9 mouse cellular contexts compared by ENCODE assay signal in the genomic region with DNA sequence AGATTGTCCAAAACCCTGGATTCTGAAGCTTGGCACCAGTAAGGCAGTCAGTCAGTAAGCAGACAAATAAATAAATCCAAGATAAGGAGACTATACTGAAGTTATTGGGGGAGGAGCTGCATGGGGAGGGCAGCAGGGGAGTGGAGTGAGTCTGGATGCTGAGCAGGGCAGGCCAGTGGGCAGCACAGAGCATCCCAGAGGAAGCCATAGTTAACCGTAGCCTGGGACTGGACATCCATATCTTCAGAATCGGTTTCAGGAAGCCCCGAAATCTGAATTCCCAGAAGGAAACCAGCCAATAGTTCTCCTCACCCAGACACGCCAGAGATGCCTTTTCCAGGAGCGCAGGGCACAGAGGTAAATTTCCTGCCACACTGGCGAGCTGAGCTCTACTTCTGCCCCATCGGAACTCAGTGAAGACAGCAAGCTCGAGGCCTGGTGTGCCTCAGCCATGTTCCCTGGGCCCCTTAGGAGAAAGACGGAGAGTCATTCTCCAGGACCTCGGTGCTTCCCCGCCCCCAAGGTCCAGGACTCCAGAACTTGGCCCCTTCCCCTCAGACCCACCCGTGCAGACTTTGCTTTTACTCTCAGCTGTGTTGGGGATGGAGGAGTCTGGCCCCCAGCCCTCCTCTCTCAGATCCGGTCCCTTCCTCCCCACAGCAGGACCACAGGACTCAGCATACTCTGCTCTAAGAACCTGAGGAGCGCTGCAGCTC. TPM values are rescaled to one million over a fixed set of nuclear protein-coding genes. Genes with fewer than 3 reads are reported as not detected.
DNase-seq lines count a peak whose midpoint lies in the region; ATAC-seq and TF ChIP-seq lines count a peak whose summit lies in the region.
"Had no signal": no experiment of that assay in that cellular context is flagged by ENCODE, and none has a peak within 500 bp of the region (broad histone marks: within the 10 kb centered on the region; RNA-seq: fewer than 3 reads in every experiment).

No protein-coding gene starts in this region.

- no peak for DNase-seq in heart, adult 9 months (ENCODE audit: low spot score in 2 of 2)
- no peak for DNase-seq in midbrain, postnatal 0 days (ENCODE audit: low spot score)
- DNase-seq in urinary bladder, adult 2 months (ENCODE audit: low spot score) = no peak
- DNase-seq in right cerebral cortex, postnatal 25 days = no peak
- no peak for DNase-seq in kidney, postnatal 10 days

- no peak for ATAC-seq in heart, embryonic 15.5 days (replicated peaks; ENCODE audit: insufficient number of reproducible peaks, insufficient read depth, low FRiP score, low read depth)
- ATAC-seq in hindbrain, embryonic 16.5 days = no peak
- no peak for ATAC-seq in midbrain, postnatal 0 days (ENCODE audit: low FRiP score)
- ATAC-seq: Patski had no signal

- no peak overlapping the region; the same call in 1 of the 2 replicates for H3K9ac ChIP-seq in heart, embryonic 15.5 days
- H3K9ac ChIP-seq in hindbrain, embryonic 16.5 days (ENCODE audit: low read depth, low read length) = peak overlapping the region; percentile 77
- peak overlapping the region; percentile 66 for H3K9ac ChIP-seq in midbrain, postnatal 0 days (replicated peaks; ENCODE audit: low read length, poor library complexity, severe bottlenecking)

- H3K27me3 ChIP-seq in heart, embryonic 15.5 days = no peaks in the 10 kb centered on the region
- H3K27me3 ChIP-seq in hindbrain, embryonic 16.5 days (replicated peaks; ENCODE audit: control insufficient read depth, insufficient read depth, low read length) = no peaks in the 10 kb centered on the region
- H3K27me3 ChIP-seq in midbrain, postnatal 0 days (ENCODE audit: insufficient read depth, low read length) = no peaks in the 10 kb centered on the region
- H3K27me3 ChIP-seq: Patski had no signal

- H3K36me3 ChIP-seq in heart, embryonic 15.5 days = peaks cover 27% of the 10 kb centered on the region
- H3K36me3 ChIP-seq in hindbrain, embryonic 16.5 days (ENCODE audit: control insufficient read depth, insufficient read depth, low read length) = peaks cover 19% of the 10 kb centered on the region
- H3K36me3 ChIP-seq in midbrain, postnatal 0 days (ENCODE audit: insufficient read depth, low read length) = peaks cover 20% of the 10 kb centered on the region

- H3K4me1 ChIP-seq in heart, embryonic 15.5 days (replicated peaks) = peaks cover 20% of the 10 kb centered on the region
- H3K4me1 ChIP-seq in cortical plate, adult 2 months (ENCODE audit: control insufficient read depth, insufficient read depth, low read length) = peaks cover 5% of the 10 kb centered on the region
- H3K4me1 ChIP-seq in hindbrain, embryonic 16.5 days (ENCODE audit: control insufficient read depth, insufficient read depth, low read depth, low read length) = peaks cover 36% of the 10 kb centered on the region
- H3K4me1 ChIP-seq in midbrain, postnatal 0 days (ENCODE audit: insufficient read depth, low read length) = peaks cover 25% of the 10 kb centered on the region; the same call in 1 of the 2 replicates

- H3K4me3 ChIP-seq in heart, embryonic 15.5 days = peak overlapping the region; percentile 54
- H3K4me3 ChIP-seq in cortical plate, adult 2 months (ENCODE audit: insufficient read depth, low read length) = peak overlapping the region; percentile 68
- peak overlapping the region; percentile 58 for H3K4me3 ChIP-seq in hindbrain, embryonic 16.5 days (ENCODE audit: low read length)
- H3K4me3 ChIP-seq in midbrain, postnatal 0 days (ENCODE audit: low read depth, low read length) = peak overlapping the region; percentile 51

- TF ChIP-seq POLR2A in cortical plate, adult 2 months (IDR thresholded peaks at IDR 0.05; ENCODE audit: extremely low read depth, insufficient read depth, low read length) = 0 out of 2 replicates have a peak, but pooled peaks have one; percentile 19

- 44% methylated on average over 14 of the region's 14 CpGs for WGBS in heart, embryonic 15.5 days
- WGBS in hindbrain, embryonic 16.5 days = 31% methylated on average over 14 of the region's 14 CpGs
- 19% methylated on average over 14 of the region's 14 CpGs for WGBS in midbrain, postnatal 0 days

- TF ChIP-seq CTCF in cortical plate, adult 2 months (IDR thresholded peaks at IDR 0.05; ENCODE audit: extremely low read depth, insufficient read depth, low read length) = no peak
- TF ChIP-seq CTCF in midbrain, postnatal 0 days (IDR thresholded peaks at IDR 0.05) = no peak

- H3K27ac ChIP-seq in heart, embryonic 15.5 days = peak overlapping the region; percentile 24
- H3K27ac ChIP-seq in cortical plate, adult 2 months (ENCODE audit: insufficient read depth, low read length) = 0 out of 2 replicates have a peak overlapping the region, but pooled peaks have one; percentile 18
- H3K27ac ChIP-seq in hindbrain, embryonic 16.5 days (ENCODE audit: low read depth, low read length) = peak overlapping the region; percentile 95
- peak overlapping the region; percentile 91 for H3K27ac ChIP-seq in midbrain, postnatal 0 days (ENCODE audit: low read depth, low read length)

- peak overlapping the region; percentile 71 for H3K4me2 ChIP-seq in heart, embryonic 15.5 days
- H3K4me2 ChIP-seq in hindbrain, embryonic 16.5 days (ENCODE audit: low read length) = peak overlapping the region; percentile 96
- H3K4me2 ChIP-seq in midbrain, postnatal 0 days (ENCODE audit: low read depth, low read length, poor library complexity, severe bottlenecking) = peak overlapping the region; percentile 92

- no peaks in the 10 kb centered on the region for H3K9me3 ChIP-seq in heart, embryonic 15.5 days (replicated peaks)
- no peaks in the 10 kb centered on the region for H3K9me3 ChIP-seq in hindbrain, embryonic 16.5 days (ENCODE audit: control insufficient read depth, low read length)
- no peaks in the 10 kb centered on the region for H3K9me3 ChIP-seq in midbrain, postnatal 0 days (ENCODE audit: low read length)

RNA-seq across cellular contexts. Expression of a gene that starts 1.1 kb away (rescaled TPM):
- 9.0 and 12.2 TPM in 2 replicates for polyA plus RNA-seq in heart, embryonic 15.5 days (2015; fragmentation: Nextera tagmentation; extraction: Ambion mirVana)
- 154 and 164 TPM in 2 replicates for polyA plus RNA-seq in cortical plate, adult 2 months (2012; rRNA removed)
- polyA plus RNA-seq in hindbrain, embryonic 16.5 days (2015; fragmentation: Nextera tagmentation; extraction: Ambion mirVana) = 58.6 and 59.7 TPM in 2 replicates
- total RNA-seq in midbrain, postnatal 0 days (2014; rRNA removed) = 88.1 and 90.1 TPM in 2 replicates
- 54.0 and 56.9 TPM in 2 replicates for polyA plus RNA-seq in midbrain, postnatal 0 days (2015; fragmentation: Nextera tagmentation; extraction: Ambion mirVana)
- polyA plus RNA-seq in urinary bladder, adult 2 months (2012; rRNA removed) = 26.1 and 26.8 TPM in 2 replicates

RNA-seq across cellular contexts. Expression of a gene that starts 12.8 kb away (rescaled TPM):
- 315 and 356 TPM in 2 replicates for polyA plus RNA-seq in heart, embryonic 15.5 days (2015; fragmentation: Nextera tagmentation; extraction: Ambion mirVana)
- polyA plus RNA-seq in cortical plate, adult 2 months (2012; rRNA removed) = 162 and 169 TPM in 2 replicates
- 629 and 637 TPM in 2 replicates for polyA plus RNA-seq in hindbrain, embryonic 16.5 days (2015; fragmentation: Nextera tagmentation; extraction: Ambion mirVana)
- 218 and 285 TPM in 2 replicates for total RNA-seq in midbrain, postnatal 0 days (2014; rRNA removed)
- 580 and 583 TPM in 2 replicates for polyA plus RNA-seq in midbrain, postnatal 0 days (2015; fragmentation: Nextera tagmentation; extraction: Ambion mirVana)
- polyA plus RNA-seq in urinary bladder, adult 2 months (2012; rRNA removed) = 183 and 244 TPM in 2 replicates

RNA-seq across cellular contexts. Expression of a gene that starts 23.9 kb away (rescaled TPM):
- polyA plus RNA-seq in heart, embryonic 15.5 days (2015; fragmentation: Nextera tagmentation; extraction: Ambion mirVana) = 61.6 and 76.7 TPM in 2 replicates
- polyA plus RNA-seq in cortical plate, adult 2 months (2012; rRNA removed) = 82.4 and 87.4 TPM in 2 replicates
- polyA plus RNA-seq in hindbrain, embryonic 16.5 days (2015; fragmentation: Nextera tagmentation; extraction: Ambion mirVana) = 63.5 and 65.4 TPM in 2 replicates
- 37.2 and 40.6 TPM in 2 replicates for total RNA-seq in midbrain, postnatal 0 days (2014; rRNA removed)
- polyA plus RNA-seq in midbrain, postnatal 0 days (2015; fragmentation: Nextera tagmentation; extraction: Ambion mirVana) = 25.6 and 25.9 TPM in 2 replicates
- polyA plus RNA-seq in urinary bladder, adult 2 months (2012; rRNA removed) = 133 and 171 TPM in 2 replicates

RNA-seq across cellular contexts. Expression of a gene that starts 24.9 kb away (rescaled TPM):
- 34.5 and 35.4 TPM in 2 replicates for polyA plus RNA-seq in heart, embryonic 15.5 days (2015; fragmentation: Nextera tagmentation; extraction: Ambion mirVana)
- polyA plus RNA-seq in cortical plate, adult 2 months (2012; rRNA removed) = 6.0 and 6.2 TPM in 2 replicates
- 10.2 and 15.7 TPM in 2 replicates for polyA plus RNA-seq in hindbrain, embryonic 16.5 days (2015; fragmentation: Nextera tagmentation; extraction: Ambion mirVana)
- total RNA-seq in midbrain, postnatal 0 days (2014; rRNA removed) = 7.8 and 11.4 TPM in 2 replicates
- polyA plus RNA-seq in midbrain, postnatal 0 days (2015; fragmentation: Nextera tagmentation; extraction: Ambion mirVana) = 5.9 and 8.4 TPM in 2 replicates
- polyA plus RNA-seq in urinary bladder, adult 2 months (2012; rRNA removed) = 28.6 and 34.8 TPM in 2 replicates

RNA-seq across cellular contexts. Expression of a gene that starts 30.6 kb away (rescaled TPM):
- polyA plus RNA-seq in heart, embryonic 15.5 days (2015; fragmentation: Nextera tagmentation; extraction: Ambion mirVana) = 0.13 and 0.27 TPM in 2 replicates
- 1.5 and 2.0 TPM in 2 replicates for polyA plus RNA-seq in cortical plate, adult 2 months (2012; rRNA removed)
- 0.15 TPM in 1 of 2 replicates, not detected in the other for polyA plus RNA-seq in hindbrain, embryonic 16.5 days (2015; fragmentation: Nextera tagmentation; extraction: Ambion mirVana)
- total RNA-seq in midbrain, postnatal 0 days (2014; rRNA removed) = not detected in 2 replicates
- 0.12 and 0.17 TPM in 2 replicates for polyA plus RNA-seq in midbrain, postnatal 0 days (2015; fragmentation: Nextera tagmentation; extraction: Ambion mirVana)
- polyA plus RNA-seq in urinary bladder, adult 2 months (2012; rRNA removed) = 0.03 and 0.08 TPM in 2 replicates

Comparison
In these comparisons a context has a peak if more than half of its experiments do, and no peak if none do; other contexts are left out.
1. H3K27ac ChIP-seq: peak in every context shown above with its lines; median percentile 95 in hindbrain, embryonic 16.5 days; 91 in midbrain, postnatal 0 days; 24 in heart, embryonic 15.5 days; 18 in cortical plate, adult 2 months.